Mouse (Mus musculus) embryonic facial prominence, embryonic 12.5 days (tissue): Measurements from ENCODE around the gene Ube4b. TPM values are rescaled to one million over a fixed set of nuclear protein-coding genes. Genes with fewer than 3 reads are reported as not detected.

ENCODE experiments used
- ATAC-seq: fragments of 200-750 bp; cut with Nextera tagmentation; 2 replicates; pipeline ENCODE4 v1.8.0; 2017; ENCODE audit not compliant: insufficient number of reproducible peaks, insufficient read depth, low FRiP score, low TSS enrichment
- H3K27ac ChIP-seq: fragments of 300-500 bp; sonication (generic); 2 replicates; pipeline ENCODE4 v1.5.1; 2016; ENCODE audit warnings: mild to moderate bottlenecking
- H3K27me3 ChIP-seq: fragments of 300-500 bp; sonication (generic); 2 replicates; pipeline ENCODE4 v1.6.1; 2016; ENCODE audit warnings: mild to moderate bottlenecking, moderate library complexity
- H3K36me3 ChIP-seq: fragments of 300-500 bp; sonication (generic); 2 replicates; pipeline ENCODE4 v1.6.1; 2016; ENCODE audit warnings: mild to moderate bottlenecking
- H3K4me1 ChIP-seq: fragments of 300-500 bp; sonication (generic); 2 replicates; pipeline ENCODE4 v1.6.1; 2016
- H3K4me2 ChIP-seq: fragments of 300-500 bp; sonication (generic); replicated peaks from 2 replicates; pipeline ENCODE4 v1.6.1; 2016; ENCODE audit warnings: mild to moderate bottlenecking, moderate library complexity
- H3K4me3 ChIP-seq: fragments of 300-500 bp; sonication (generic); 2 replicates; pipeline ENCODE4 v1.5.1; 2016; ENCODE audit warnings: mild to moderate bottlenecking
- H3K9ac ChIP-seq: fragments of 300-500 bp; sonication (generic); 2 replicates; pipeline ENCODE4 v1.6.1; 2016; ENCODE audit warnings: mild to moderate bottlenecking, moderate library complexity
- H3K9me3 ChIP-seq: fragments of 300-500 bp; sonication (generic); 2 replicates; pipeline ENCODE4 v1.6.1; 2016; ENCODE audit warnings: mild to moderate bottlenecking, moderate library complexity
- WGBS: fragments of 180-500 bp; shearing (Covaris S2); methylation state at CpG from one replicate; pipeline ENCODE4 v1.1.7; 2016; 5-methylcytosine and 5-hydroxymethylcytosine counted together
- polyA plus RNA-seq: library from polyadenylated mRNA; unstranded; fragments of >200 nt; fragmentation: Nextera tagmentation; extraction: Ambion mirVana; gene quantifications from 2 replicates; pipeline ENCODE4 v1.2.1, GENCODE M21; 2016

Gene Ube4b
- polyA plus RNA-seq, 1 experiment from 2014 or later, result 67.5 TPM

- Histone ChIP-seq H3K27me3 (no peaks in the 10 kb centered on the region), H3K4me3 (no peak overlapping the region), H3K36me3 (peaks cover 26% of the 10 kb centered on the region), H3K4me2 (no peak overlapping the region), H3K9me3 (no peaks in the 10 kb centered on the region), H3K9ac (no peak overlapping the region), H3K4me1 (peaks cover 18% of the 10 kb centered on the region), H3K27ac (no peak overlapping the region)
- 79% methylated on average over 9 of the region's 9 CpGs for WGBS
- ATAC-seq, result no peak
Measured at GRCm38 (mm10) chr4:149291061-149291460, 135.5 kb downstream of the Ube4b start.

- peaks cover 26% of the 10 kb centered on the region for H3K36me3 ChIP-seq
- WGBS, result 82% methylated on average over 7 of the region's 7 CpGs
- H3K9me3 ChIP-seq, result no peaks in the 10 kb centered on the region
- H3K27me3 ChIP-seq, result no peaks in the 10 kb centered on the region
- no peak overlapping the region for H3K4me2 ChIP-seq
- H3K27ac ChIP-seq, result no peak overlapping the region
- H3K4me1 ChIP-seq, result peaks cover 14% of the 10 kb centered on the region
- no peak overlapping the region for H3K4me3 ChIP-seq
- no peak overlapping the region for H3K9ac ChIP-seq
- ATAC-seq, result no peak
Measured at GRCm38 (mm10) chr4:149290157-149290750, 136.3 kb downstream of the Ube4b start.

GRCm38 (mm10) chr4:149286287-149287137 is 140.0 kb downstream of the Ube4b start:
- ATAC-seq, result no peak
- H3K27ac ChIP-seq, result no peak overlapping the region
- H3K27me3 ChIP-seq, result no peaks in the 10 kb centered on the region
- H3K9ac ChIP-seq, result no peak overlapping the region
- peaks cover 20% of the 10 kb centered on the region for H3K36me3 ChIP-seq
- H3K4me3 ChIP-seq, result no peak overlapping the region
- 0 out of 2 replicates have a peak, but pooled peaks cover 4% of the 10 kb centered on the region for H3K4me1 ChIP-seq
- WGBS, result 73% methylated on average over 8 of the region's 8 CpGs
- H3K4me2 ChIP-seq, result no peak overlapping the region
- H3K9me3 ChIP-seq, result no peaks in the 10 kb centered on the region

GRCm38 (mm10) chr4:149285691-149286090 is 140.9 kb downstream of the Ube4b start:
- Histone ChIP-seq H3K27me3 (no peaks in the 10 kb centered on the region), H3K4me2 (no peak overlapping the region), H3K4me3 (no peak overlapping the region), H3K9me3 (no peaks in the 10 kb centered on the region), H3K27ac (no peak overlapping the region), H3K9ac (no peak overlapping the region), H3K4me1 (0 out of 2 replicates have a peak, but pooled peaks cover 4% of the 10 kb centered on the region), H3K36me3 (peaks cover 16% of the 10 kb centered on the region)
- 91% methylated on average over 1 of the region's 1 CpGs for WGBS
- no peak for ATAC-seq

- H3K27ac ChIP-seq, result no peak overlapping the region
- no peak overlapping the region for H3K9ac ChIP-seq
- H3K4me2 ChIP-seq, result no peak overlapping the region
- no peak overlapping the region for H3K4me3 ChIP-seq
- no peaks in the 10 kb centered on the region for H3K9me3 ChIP-seq
- 90% methylated on average over 3 of the region's 3 CpGs for WGBS
- H3K4me1 ChIP-seq, result 0 out of 2 replicates have a peak, but pooled peaks cover 4% of the 10 kb centered on the region
- ATAC-seq, result no peak
- peaks cover 3% of the 10 kb centered on the region; the same call in 1 of the 2 replicates for H3K36me3 ChIP-seq
- H3K27me3 ChIP-seq, result no peaks in the 10 kb centered on the region
Measured at GRCm38 (mm10) chr4:149283018-149283417, 143.5 kb downstream of the Ube4b start.

- Histone ChIP-seq H3K27me3 (no peaks in the 10 kb centered on the region), H3K9ac (no peak overlapping the region), H3K27ac (no peak overlapping the region), H3K9me3 (no peaks in the 10 kb centered on the region), H3K36me3 (peaks cover 3% of the 10 kb centered on the region; the same call in 1 of the 2 replicates), H3K4me2 (no peak overlapping the region), H3K4me3 (no peak overlapping the region), H3K4me1 (peaks cover 11% of the 10 kb centered on the region)
- ATAC-seq, result no peak
- 71% methylated on average over 7 of the region's 7 CpGs for WGBS
Measured at GRCm38 (mm10) chr4:149282025-149282738, 144.4 kb downstream of the Ube4b start.

Other genes with a start within 250 kb of the Ube4b start
- 56.1 and 61.5 TPM in 2 replicates for gene Kif1b, start 119.1 kb downstream of the Ube4b start, polyA plus RNA-seq
- 0.32 TPM in 1 of 2 replicates, not detected in the other for gene Rbp7, start 28.2 kb upstream of the Ube4b start, polyA plus RNA-seq
- 0.39 and 0.56 TPM in 2 replicates for gene Tmem274, start 50.6 kb upstream of the Ube4b start, polyA plus RNA-seq
- gene Nmnat1, start 58.5 kb upstream of the Ube4b start, polyA plus RNA-seq, result 12.1 and 13.3 TPM in 2 replicates
- gene Lzic, start 58.5 kb upstream of the Ube4b start, polyA plus RNA-seq, result 55.5 and 57.6 TPM in 2 replicates
- gene Ctnnbip1, start 91.5 kb upstream of the Ube4b start, polyA plus RNA-seq, result 83.3 and 85.2 TPM in 2 replicates
- 68.1 and 75.7 TPM in 2 replicates for gene Clstn1, start 159.7 kb upstream of the Ube4b start, polyA plus RNA-seq